Mouse (Mus musculus) megakaryocyte, embryonic 14.5 days (primary cell): ENCODE data around the gene Elavl2.

Source experiments
- FLI1 ChIP-seq: IDR thresholded peaks from 2 replicates; pipeline ENCODE4 v1.6.1; 2012; ENCODE audit warnings: low read length, inconsistent platforms, mixed read lengths
- GATA1 ChIP-seq: IDR thresholded peaks from 3 replicates; pipeline ENCODE4 v1.6.1; 2012; ENCODE audit warnings: mixed read lengths, low read length, inconsistent platforms, borderline replicate concordance

GRCm38 (mm10) chr4:91365276-91365675 lies 35.3 kb downstream of the Elavl2 start:
- no peak for TF ChIP-seq GATA1
- TF ChIP-seq FLI1 = no peak
